Mouse (Mus musculus): ENCODE results near the gene Hist1h2ao. TPM values are rescaled to one million over a fixed set of nuclear protein-coding genes. Genes with fewer than 3 reads are reported as not detected.

Hist1h2ao gene
- polyA plus RNA-seq (2012; rRNA removed; ENCODE audit: low replicate concordance), result not detected in 2 replicates

DNA sequence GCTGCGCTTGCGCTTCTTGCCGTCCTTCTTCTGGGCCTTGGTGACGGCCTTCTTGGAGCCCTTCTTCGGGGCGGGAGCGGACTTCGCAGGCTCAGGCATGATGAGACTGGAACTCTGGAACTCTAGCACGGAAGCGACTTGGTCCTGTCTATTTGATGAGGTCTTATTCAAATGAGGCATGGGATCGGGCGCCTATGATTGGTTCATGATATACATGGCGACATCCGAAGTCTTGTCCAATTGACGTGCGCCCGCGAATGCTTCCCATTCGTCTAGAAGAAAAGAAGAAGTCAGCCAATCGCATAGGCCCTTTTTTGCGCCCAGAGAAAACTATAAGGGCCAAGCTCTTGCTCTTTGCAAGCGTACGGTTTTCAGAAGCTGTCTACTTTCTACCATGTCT, at the start of gene Hist1h2ao, which contains the start of gene Hist1h2bq:
Hist1h2ao (plus strand) TSS at position 393 of the 400 bp plus-strand sequence.
Hist1h2bq (minus strand) TSS at position 125 of the 400 bp plus-strand sequence.

DNA sequence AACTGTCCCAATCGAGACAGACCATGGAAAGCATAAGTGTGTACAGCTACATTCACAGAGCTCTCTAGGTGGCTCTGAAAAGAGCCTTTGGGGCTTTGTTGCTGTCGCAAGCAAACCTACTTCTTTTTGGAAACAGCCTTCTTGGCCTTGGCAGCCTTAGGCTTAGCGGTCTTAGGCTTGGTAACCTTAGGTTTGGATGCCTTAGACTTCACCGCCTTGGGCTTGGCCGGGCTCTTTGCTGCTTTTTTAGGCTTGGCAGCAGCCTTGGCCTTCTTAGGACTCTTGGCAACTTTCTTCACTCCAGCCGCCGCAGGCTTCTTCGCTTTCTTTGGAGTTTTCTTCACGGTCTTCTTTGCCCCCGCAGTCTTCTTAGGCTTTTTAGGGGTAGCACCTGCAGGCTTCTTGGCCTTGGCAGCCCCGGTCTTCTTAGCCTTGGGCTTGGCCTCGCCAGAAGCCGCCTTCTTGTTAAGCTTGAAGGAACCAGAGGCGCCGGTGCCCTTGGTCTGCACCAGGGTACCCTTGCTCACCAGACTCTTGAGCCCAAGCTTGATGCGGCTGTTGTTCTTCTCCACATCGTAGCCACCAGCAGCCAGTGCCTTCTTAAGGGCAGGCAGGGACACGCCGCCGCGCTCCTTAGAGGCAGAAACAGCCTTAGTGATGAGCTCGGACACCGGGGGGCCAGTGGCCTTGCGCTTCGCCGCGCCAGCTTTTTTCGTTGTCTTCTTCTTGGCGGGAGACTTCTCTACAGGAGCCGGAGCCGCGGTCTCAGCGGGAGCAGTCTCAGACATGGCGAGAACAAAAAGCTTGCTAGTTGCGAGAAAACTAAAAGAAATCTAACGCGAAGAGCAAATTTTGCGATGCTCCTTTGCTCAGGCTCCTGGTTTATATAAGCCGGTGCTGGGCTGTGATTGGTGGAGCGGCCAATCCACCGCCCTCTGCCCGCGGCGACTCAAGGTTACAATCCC, 30.2 kb upstream of the Hist1h2ao start, which contains the start of gene Hist1h1b:
Hist1h1b (minus strand) TSS at position 859 of the 965 bp plus-strand sequence.

GRCm38 (mm10) chr13:21783255-21783617, 27.0 kb upstream of the Hist1h2ao start, which contains the start of gene Hist1h3i:
Hist1h3i (minus strand) TSS chr13:21783370.

GRCm38 (mm10) chr13:21786899-21787629, 23.2 kb upstream of the Hist1h2ao start, which contains the start of the genes Hist1h2an and Hist1h2bp:
Hist1h2an (minus strand) TSS chr13:21787218.
Hist1h2bp (plus strand) TSS chr13:21787461.

DNA sequence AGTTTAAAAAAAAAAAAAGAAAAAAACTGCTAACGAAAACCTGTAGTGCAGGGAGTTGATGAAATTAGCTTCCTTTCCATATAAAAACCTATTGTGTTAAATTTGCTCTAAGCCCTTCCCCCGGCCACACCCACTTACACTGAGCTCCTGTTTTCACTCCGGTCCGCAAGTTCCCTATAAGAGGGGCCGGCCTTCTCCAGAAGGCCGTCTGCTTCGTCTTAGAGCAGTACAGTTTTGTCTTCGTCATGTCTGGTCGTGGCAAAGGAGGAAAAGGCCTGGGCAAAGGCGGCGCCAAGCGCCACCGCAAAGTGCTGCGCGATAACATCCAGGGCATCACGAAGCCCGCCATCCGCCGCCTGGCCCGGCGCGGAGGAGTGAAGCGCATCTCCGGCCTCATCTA, 1.3 kb downstream of the Hist1h2ao start, which contains the start of gene Hist1h4m:
Hist1h4m (plus strand) TSS at position 208 of the 400 bp plus-strand sequence.

DNA sequence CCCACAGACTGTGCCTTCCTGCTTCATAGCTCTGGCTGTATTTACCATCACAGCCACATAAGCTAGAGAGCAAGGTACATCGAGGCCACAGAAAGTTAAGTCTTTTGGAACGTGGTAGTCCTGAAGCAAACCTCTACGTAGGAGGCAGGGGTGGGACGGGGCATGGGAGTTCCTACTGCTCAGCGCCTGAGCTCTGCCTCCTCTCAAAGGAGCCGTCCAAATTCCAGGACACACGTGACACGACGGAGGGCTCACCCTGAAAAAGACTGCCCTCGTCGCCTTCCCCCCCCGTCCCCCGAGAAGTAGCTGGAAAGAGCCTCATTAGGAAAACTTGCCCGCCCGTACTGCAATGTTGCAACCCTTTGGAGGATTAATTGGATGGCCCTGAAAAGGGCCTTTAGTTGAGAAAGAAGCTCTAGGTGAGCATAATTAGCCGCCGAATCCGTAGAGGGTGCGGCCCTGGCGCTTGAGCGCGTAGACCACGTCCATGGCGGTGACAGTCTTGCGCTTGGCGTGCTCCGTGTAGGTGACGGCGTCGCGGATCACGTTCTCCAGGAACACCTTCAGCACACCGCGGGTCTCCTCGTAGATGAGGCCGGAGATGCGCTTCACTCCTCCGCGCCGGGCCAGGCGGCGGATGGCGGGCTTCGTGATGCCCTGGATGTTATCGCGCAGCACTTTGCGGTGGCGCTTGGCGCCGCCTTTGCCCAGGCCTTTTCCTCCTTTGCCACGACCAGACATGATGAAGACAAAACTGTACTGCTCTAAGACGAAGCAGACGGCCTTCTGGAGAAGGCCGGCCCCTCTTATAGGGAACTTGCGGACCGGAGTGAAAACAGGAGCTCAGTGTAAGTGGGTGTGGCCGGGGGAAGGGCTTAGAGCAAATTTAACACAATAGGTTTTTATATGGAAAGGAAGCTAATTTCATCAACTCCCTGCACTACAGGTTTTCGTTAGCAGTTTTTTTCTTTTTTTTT, 21.4 kb downstream of the Hist1h2ao start, which contains the start of gene Hist1h4n:
Hist1h4n (minus strand) TSS at position 779 of the 977 bp plus-strand sequence.

DNA sequence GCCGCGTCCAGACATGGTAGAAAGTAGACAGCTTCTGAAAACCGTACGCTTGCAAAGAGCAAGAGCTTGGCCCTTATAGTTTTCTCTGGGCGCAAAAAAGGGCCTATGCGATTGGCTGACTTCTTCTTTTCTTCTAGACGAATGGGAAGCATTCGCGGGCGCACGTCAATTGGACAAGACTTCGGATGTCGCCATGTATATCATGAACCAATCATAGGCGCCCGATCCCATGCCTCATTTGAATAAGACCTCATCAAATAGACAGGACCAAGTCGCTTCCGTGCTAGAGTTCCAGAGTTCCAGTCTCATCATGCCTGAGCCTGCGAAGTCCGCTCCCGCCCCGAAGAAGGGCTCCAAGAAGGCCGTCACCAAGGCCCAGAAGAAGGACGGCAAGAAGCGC, 23.2 kb downstream of the Hist1h2ao start, which contains the start of the genes Hist1h2ap and Hist1h2br:
Hist1h2ap (minus strand) TSS at position 47 of the 400 bp plus-strand sequence.
Hist1h2br (plus strand) TSS at position 283 of the 400 bp plus-strand sequence.

Other genes with a start within 250 kb of the Hist1h2ao start
- not detected in 2 replicates for gene Olfr1364, start 228.7 kb upstream of the Hist1h2ao start, polyA plus RNA-seq (2012; rRNA removed; ENCODE audit: low replicate concordance)
- 0.03 and 0.04 TPM in 2 replicates for gene Olfr1362, start 196.4 kb upstream of the Hist1h2ao start, polyA plus RNA-seq (2012; rRNA removed; ENCODE audit: low replicate concordance)
- 0.03 TPM in 1 of 2 replicates, not detected in the other for gene Olfr11, start 167.9 kb upstream of the Hist1h2ao start, polyA plus RNA-seq (2012; rRNA removed; ENCODE audit: low replicate concordance)
- gene Olfr1361, start 147.1 kb upstream of the Hist1h2ao start, polyA plus RNA-seq (2012; rRNA removed; ENCODE audit: low replicate concordance), result not detected in 2 replicates
- not detected in 2 replicates for gene Olfr1360, start 133.1 kb upstream of the Hist1h2ao start, polyA plus RNA-seq (2012; rRNA removed; ENCODE audit: low replicate concordance)
- gene Olfr1359, start 112.4 kb upstream of the Hist1h2ao start, polyA plus RNA-seq (2012; rRNA removed; ENCODE audit: low replicate concordance), result not detected in 2 replicates
- 1.7 and 11.3 TPM in 2 replicates for gene Hist1h2bl, start 94.3 kb upstream of the Hist1h2ao start, polyA plus RNA-seq (2012; rRNA removed; ENCODE audit: low replicate concordance)
- gene Hist1h2ai, start 94.0 kb upstream of the Hist1h2ao start, polyA plus RNA-seq (2012; rRNA removed; ENCODE audit: low replicate concordance), result 2.7 and 18.5 TPM in 2 replicates
- 6.1 and 31.9 TPM in 2 replicates for gene Hist1h3h, start 92.8 kb upstream of the Hist1h2ao start, polyA plus RNA-seq (2012; rRNA removed; ENCODE audit: low replicate concordance)
- gene Hist1h2bm, start 88.4 kb upstream of the Hist1h2ao start, polyA plus RNA-seq (2012; rRNA removed; ENCODE audit: low replicate concordance), result 1.3 and 2.3 TPM in 2 replicates
- 1.0 and 2.4 TPM in 2 replicates for gene Hist1h4j, start 75.4 kb upstream of the Hist1h2ao start, polyA plus RNA-seq (2012; rRNA removed; ENCODE audit: low replicate concordance)
- 2.8 and 15.5 TPM in 2 replicates for gene Hist1h4k, start 60.0 kb upstream of the Hist1h2ao start, polyA plus RNA-seq (2012; rRNA removed; ENCODE audit: low replicate concordance)
- gene Hist1h2ak, start 56.6 kb upstream of the Hist1h2ao start, polyA plus RNA-seq (2012; rRNA removed; ENCODE audit: low replicate concordance), result 3.4 and 19.7 TPM in 2 replicates
- gene Hist1h2bn, start 56.3 kb upstream of the Hist1h2ao start, polyA plus RNA-seq (2012; rRNA removed; ENCODE audit: low replicate concordance), result 2.6 and 14.3 TPM in 2 replicates
- 0.23 and 0.54 TPM in 2 replicates for gene Hist1h1b, start 29.8 kb upstream of the Hist1h2ao start, polyA plus RNA-seq (2012; rRNA removed; ENCODE audit: low replicate concordance)
- gene Hist1h3i, start 27.1 kb upstream of the Hist1h2ao start, polyA plus RNA-seq (2012; rRNA removed; ENCODE audit: low replicate concordance), result 9.6 and 20.0 TPM in 2 replicates
- gene Hist1h2an, start 23.2 kb upstream of the Hist1h2ao start, polyA plus RNA-seq (2012; rRNA removed; ENCODE audit: low replicate concordance), result 1.3 and 17.7 TPM in 2 replicates
- gene Hist1h2bp, start 23.0 kb upstream of the Hist1h2ao start, polyA plus RNA-seq (2012; rRNA removed; ENCODE audit: low replicate concordance), result 1.1 and 1.5 TPM in 2 replicates
- 22.4 and 30.9 TPM in 2 replicates for gene Hist1h2bq, start 268 bp upstream of the Hist1h2ao start, polyA plus RNA-seq (2012; rRNA removed; ENCODE audit: low replicate concordance)
- not detected in 2 replicates for gene Hist1h4m, start 1.3 kb downstream of the Hist1h2ao start, polyA plus RNA-seq (2012; rRNA removed; ENCODE audit: low replicate concordance)
- gene Hist1h4n, start 21.7 kb downstream of the Hist1h2ao start, polyA plus RNA-seq (2012; rRNA removed; ENCODE audit: low replicate concordance), result 4.9 and 22.8 TPM in 2 replicates
- gene Hist1h2ap, start 23.0 kb downstream of the Hist1h2ao start, polyA plus RNA-seq (2012; rRNA removed; ENCODE audit: low replicate concordance), result 38.2 and 359 TPM in 2 replicates
- gene Hist1h2br, start 23.3 kb downstream of the Hist1h2ao start, polyA plus RNA-seq (2012; rRNA removed; ENCODE audit: low replicate concordance), result 19.9 and 27.5 TPM in 2 replicates
- 0.29 and 0.80 TPM in 2 replicates for gene Zfp184, start 134.6 kb downstream of the Hist1h2ao start, polyA plus RNA-seq (2012; rRNA removed; ENCODE audit: low replicate concordance)
- not detected in 2 replicates for gene Pom121l2, start 170.7 kb downstream of the Hist1h2ao start, polyA plus RNA-seq (2012; rRNA removed; ENCODE audit: low replicate concordance)
- gene Prss16, start 199.3 kb downstream of the Hist1h2ao start, polyA plus RNA-seq (2012; rRNA removed; ENCODE audit: low replicate concordance), result 1.7 and 2.8 TPM in 2 replicates
- 2.1 and 26.7 TPM in 2 replicates for gene Hist1h2ah, start 225.1 kb downstream of the Hist1h2ao start, polyA plus RNA-seq (2012; rRNA removed; ENCODE audit: low replicate concordance)
- 2.4 and 13.0 TPM in 2 replicates for gene Hist1h2bk, start 225.4 kb downstream of the Hist1h2ao start, polyA plus RNA-seq (2012; rRNA removed; ENCODE audit: low replicate concordance)
- gene Hist1h4i, start 230.9 kb downstream of the Hist1h2ao start, polyA plus RNA-seq (2012; rRNA removed; ENCODE audit: low replicate concordance), result 8.5 and 8.7 TPM in 2 replicates
- gene Hist1h2ag, start 232.5 kb downstream of the Hist1h2ao start, polyA plus RNA-seq (2012; rRNA removed; ENCODE audit: low replicate concordance), result 0.57 and 4.6 TPM in 2 replicates
- gene Hist1h2bj, start 232.7 kb downstream of the Hist1h2ao start, polyA plus RNA-seq (2012; rRNA removed; ENCODE audit: low replicate concordance), result 2.8 and 6.5 TPM in 2 replicates